Mouse (Mus musculus): ENCODE results near the gene Myh3. TPM values are rescaled to one million over a fixed set of nuclear protein-coding genes. Genes with fewer than 3 reads are reported as not detected.

Gene Myh3
- polyA plus RNA-seq, 1 experiment from 2014 or later, result 0.14 TPM

GRCm38 (mm10) chr11:67093652-67094051 is 15.6 kb downstream of the Myh3 start:
- Histone ChIP-seq H3K4me3 (ENCODE audit: low read depth, low read length) (no peak overlapping the region), H3K27me3 (ENCODE audit: control insufficient read depth, insufficient read depth, low read depth, low read length) (no peaks in the 10 kb centered on the region), H3K4me2 (ENCODE audit: low read length) (no peak overlapping the region), H3K36me3 (ENCODE audit: control insufficient read depth, insufficient read depth, low read length) (no peaks in the 10 kb centered on the region), H3K9me3 (replicated peaks; ENCODE audit: control insufficient read depth, low read length, poor library complexity, severe bottlenecking) (no peaks in the 10 kb centered on the region), H3K27ac (ENCODE audit: low read length) (no peak overlapping the region), H3K4me1 (ENCODE audit: control insufficient read depth, insufficient read depth, low read length) (no peaks in the 10 kb centered on the region), H3K9ac (ENCODE audit: low read depth, low read length) (no peak overlapping the region)
- WGBS, result 93% methylated on average over 5 of the region's 5 CpGs
- ATAC-seq, result no peak

- Histone ChIP-seq H3K9ac (ENCODE audit: low read depth, low read length) (no peak overlapping the region), H3K27me3 (ENCODE audit: control insufficient read depth, insufficient read depth, low read depth, low read length) (no peaks in the 10 kb centered on the region), H3K4me1 (ENCODE audit: control insufficient read depth, insufficient read depth, low read length) (no peaks in the 10 kb centered on the region), H3K36me3 (ENCODE audit: control insufficient read depth, insufficient read depth, low read length) (no peaks in the 10 kb centered on the region), H3K27ac (ENCODE audit: low read length) (no peak overlapping the region), H3K4me2 (ENCODE audit: low read length) (no peak overlapping the region), H3K9me3 (replicated peaks; ENCODE audit: control insufficient read depth, low read length, poor library complexity, severe bottlenecking) (no peaks in the 10 kb centered on the region), H3K4me3 (ENCODE audit: low read depth, low read length) (no peak overlapping the region)
- ATAC-seq, result no peak
- 78% methylated on average over 29 of the region's 29 CpGs for WGBS
Observed at GRCm38 (mm10) chr11:67094470-67094869, 16.4 kb downstream of the Myh3 start.

GRCm38 (mm10) chr11:67097709-67098108 is 19.6 kb downstream of the Myh3 start:
- H3K27me3 ChIP-seq (ENCODE audit: control insufficient read depth, insufficient read depth, low read depth, low read length), result no peaks in the 10 kb centered on the region
- H3K4me1 ChIP-seq (ENCODE audit: control insufficient read depth, insufficient read depth, low read length), result no peaks in the 10 kb centered on the region
- H3K27ac ChIP-seq (ENCODE audit: low read length), result no peak overlapping the region
- H3K36me3 ChIP-seq (ENCODE audit: control insufficient read depth, insufficient read depth, low read length), result no peaks in the 10 kb centered on the region
- 96% methylated on average over 10 of the region's 10 CpGs for WGBS
- no peak overlapping the region for H3K4me3 ChIP-seq (ENCODE audit: low read depth, low read length)
- no peaks in the 10 kb centered on the region for H3K9me3 ChIP-seq (replicated peaks; ENCODE audit: control insufficient read depth, low read length, poor library complexity, severe bottlenecking)
- no peak for ATAC-seq
- no peak overlapping the region for H3K4me2 ChIP-seq (ENCODE audit: low read length)
- H3K9ac ChIP-seq (ENCODE audit: low read depth, low read length), result no peak overlapping the region

- H3K36me3 ChIP-seq (ENCODE audit: control insufficient read depth, insufficient read depth, low read length), result no peaks in the 10 kb centered on the region
- no peaks in the 10 kb centered on the region for H3K27me3 ChIP-seq (ENCODE audit: control insufficient read depth, insufficient read depth, low read depth, low read length)
- H3K4me2 ChIP-seq (ENCODE audit: low read length), result no peak overlapping the region
- H3K9ac ChIP-seq (ENCODE audit: low read depth, low read length), result no peak overlapping the region
- 92% methylated on average over 11 of the region's 11 CpGs for WGBS
- H3K9me3 ChIP-seq (replicated peaks; ENCODE audit: control insufficient read depth, low read length, poor library complexity, severe bottlenecking), result no peaks in the 10 kb centered on the region
- no peak overlapping the region for H3K27ac ChIP-seq (ENCODE audit: low read length)
- no peak overlapping the region for H3K4me3 ChIP-seq (ENCODE audit: low read depth, low read length)
- H3K4me1 ChIP-seq (ENCODE audit: control insufficient read depth, insufficient read depth, low read length), result no peaks in the 10 kb centered on the region
- ATAC-seq, result no peak
Observed at GRCm38 (mm10) chr11:67098427-67098826, 20.3 kb downstream of the Myh3 start.

GRCm38 (mm10) chr11:67099241-67099640 is 21.1 kb downstream of the Myh3 start:
- ATAC-seq, result no peak
- Histone ChIP-seq H3K9ac (ENCODE audit: low read depth, low read length) (no peak overlapping the region), H3K4me3 (ENCODE audit: low read depth, low read length) (no peak overlapping the region), H3K4me1 (ENCODE audit: control insufficient read depth, insufficient read depth, low read length) (no peaks in the 10 kb centered on the region), H3K4me2 (ENCODE audit: low read length) (no peak overlapping the region), H3K9me3 (replicated peaks; ENCODE audit: control insufficient read depth, low read length, poor library complexity, severe bottlenecking) (no peaks in the 10 kb centered on the region), H3K27me3 (ENCODE audit: control insufficient read depth, insufficient read depth, low read depth, low read length) (no peaks in the 10 kb centered on the region), H3K27ac (ENCODE audit: low read length) (no peak overlapping the region), H3K36me3 (ENCODE audit: control insufficient read depth, insufficient read depth, low read length) (no peaks in the 10 kb centered on the region)
- 95% methylated on average over 16 of the region's 16 CpGs for WGBS

- H3K27me3 ChIP-seq (ENCODE audit: control insufficient read depth, insufficient read depth, low read depth, low read length), result no peaks in the 10 kb centered on the region
- H3K27ac ChIP-seq (ENCODE audit: low read length), result no peak overlapping the region
- H3K4me2 ChIP-seq (ENCODE audit: low read length), result no peak overlapping the region
- H3K4me1 ChIP-seq (ENCODE audit: control insufficient read depth, insufficient read depth, low read length), result no peaks in the 10 kb centered on the region
- no peak for ATAC-seq
- no peak overlapping the region for H3K9ac ChIP-seq (ENCODE audit: low read depth, low read length)
- no peaks in the 10 kb centered on the region for H3K36me3 ChIP-seq (ENCODE audit: control insufficient read depth, insufficient read depth, low read length)
- H3K4me3 ChIP-seq (ENCODE audit: low read depth, low read length), result no peak overlapping the region
- H3K9me3 ChIP-seq (replicated peaks; ENCODE audit: control insufficient read depth, low read length, poor library complexity, severe bottlenecking), result no peaks in the 10 kb centered on the region
- 41% methylated on average over 6 of the region's 6 CpGs for WGBS
Observed at GRCm38 (mm10) chr11:67100169-67100568, 22.1 kb downstream of the Myh3 start.

- 24% methylated on average over 8 of the region's 8 CpGs for WGBS
- Histone ChIP-seq H3K4me3 (ENCODE audit: low read depth, low read length) (no peak overlapping the region), H3K4me1 (ENCODE audit: control insufficient read depth, insufficient read depth, low read length) (no peaks in the 10 kb centered on the region), H3K27ac (ENCODE audit: low read length) (no peak overlapping the region), H3K9me3 (replicated peaks; ENCODE audit: control insufficient read depth, low read length, poor library complexity, severe bottlenecking) (no peaks in the 10 kb centered on the region), H3K4me2 (ENCODE audit: low read length) (no peak overlapping the region), H3K36me3 (ENCODE audit: control insufficient read depth, insufficient read depth, low read length) (no peaks in the 10 kb centered on the region), H3K27me3 (ENCODE audit: control insufficient read depth, insufficient read depth, low read depth, low read length) (no peaks in the 10 kb centered on the region), H3K9ac (ENCODE audit: low read depth, low read length) (no peak overlapping the region)
- no peak for ATAC-seq
Observed at GRCm38 (mm10) chr11:67101713-67102112, 23.6 kb downstream of the Myh3 start.

- 84% methylated on average over 9 of the region's 9 CpGs for WGBS
- Histone ChIP-seq H3K9me3 (replicated peaks; ENCODE audit: control insufficient read depth, low read length, poor library complexity, severe bottlenecking) (no peaks in the 10 kb centered on the region), H3K9ac (ENCODE audit: low read depth, low read length) (no peak overlapping the region), H3K27me3 (ENCODE audit: control insufficient read depth, insufficient read depth, low read depth, low read length) (no peaks in the 10 kb centered on the region), H3K4me3 (ENCODE audit: low read depth, low read length) (no peak overlapping the region), H3K27ac (ENCODE audit: low read length) (no peak overlapping the region), H3K4me1 (ENCODE audit: control insufficient read depth, insufficient read depth, low read length) (no peaks in the 10 kb centered on the region), H3K4me2 (ENCODE audit: low read length) (no peak overlapping the region), H3K36me3 (ENCODE audit: control insufficient read depth, insufficient read depth, low read length) (no peaks in the 10 kb centered on the region)
- no peak for ATAC-seq
Observed at GRCm38 (mm10) chr11:67103256-67103655, 25.2 kb downstream of the Myh3 start.

GRCm38 (mm10) chr11:67104242-67104641 is 26.1 kb downstream of the Myh3 start:
- Histone ChIP-seq H3K27me3 (ENCODE audit: control insufficient read depth, insufficient read depth, low read depth, low read length) (no peaks in the 10 kb centered on the region), H3K27ac (ENCODE audit: low read length) (no peak overlapping the region), H3K9ac (ENCODE audit: low read depth, low read length) (no peak overlapping the region), H3K9me3 (replicated peaks; ENCODE audit: control insufficient read depth, low read length, poor library complexity, severe bottlenecking) (no peaks in the 10 kb centered on the region), H3K4me1 (ENCODE audit: control insufficient read depth, insufficient read depth, low read length) (no peaks in the 10 kb centered on the region), H3K36me3 (ENCODE audit: control insufficient read depth, insufficient read depth, low read length) (no peaks in the 10 kb centered on the region), H3K4me2 (ENCODE audit: low read length) (no peak overlapping the region), H3K4me3 (ENCODE audit: low read depth, low read length) (no peak overlapping the region)
- no peak for ATAC-seq
- WGBS, result 85% methylated on average over 1 of the region's 1 CpGs

- Histone ChIP-seq H3K9ac (ENCODE audit: low read depth, low read length) (no peak overlapping the region), H3K36me3 (ENCODE audit: control insufficient read depth, insufficient read depth, low read length) (no peaks in the 10 kb centered on the region), H3K4me1 (ENCODE audit: control insufficient read depth, insufficient read depth, low read length) (no peaks in the 10 kb centered on the region), H3K27me3 (ENCODE audit: control insufficient read depth, insufficient read depth, low read depth, low read length) (no peaks in the 10 kb centered on the region), H3K27ac (ENCODE audit: low read length) (no peak overlapping the region), H3K4me3 (ENCODE audit: low read depth, low read length) (no peak overlapping the region), H3K4me2 (ENCODE audit: low read length) (no peak overlapping the region), H3K9me3 (replicated peaks; ENCODE audit: control insufficient read depth, low read length, poor library complexity, severe bottlenecking) (no peaks in the 10 kb centered on the region)
- ATAC-seq, result no peak
- 67% methylated on average over 11 of the region's 11 CpGs for WGBS
Observed at GRCm38 (mm10) chr11:67104714-67105113, 26.6 kb downstream of the Myh3 start.
